Mouse (Mus musculus): ENCODE measurements around the gene Igfbp6.
A peak's percentile ranks its signal among the peaks of the same experiment; 100 is the strongest.

Igfbp6 gene

GRCm38 (mm10) chr15:102110271-102110670, 33.9 kb upstream of the Igfbp6 start:
- no peak for DNase-seq

- no peak for DNase-seq
These were observed 33.3 kb upstream of the Igfbp6 start for GRCm38 (mm10) chr15:102110701-102111494.

GRCm38 (mm10) chr15:102111495-102111829, 32.7 kb upstream of the Igfbp6 start:
- no peak for DNase-seq

GRCm38 (mm10) chr15:102112181-102112580, 32.0 kb upstream of the Igfbp6 start:
- DNase-seq = no peak

GRCm38 (mm10) chr15:102112827-102113226, 31.3 kb upstream of the Igfbp6 start:
- no peak for DNase-seq

- DNase-seq = no peak
These were observed 30.5 kb upstream of the Igfbp6 start for GRCm38 (mm10) chr15:102113674-102114073.

- no peak for DNase-seq
These were observed 29.4 kb upstream of the Igfbp6 start for GRCm38 (mm10) chr15:102114651-102115260.

- no peak for DNase-seq
These were observed 28.4 kb upstream of the Igfbp6 start for GRCm38 (mm10) chr15:102115731-102116231.

GRCm38 (mm10) chr15:102116753-102117415, 27.3 kb upstream of the Igfbp6 start:
- no peak for DNase-seq

- peak; percentile 71 for DNase-seq
These were observed 26.4 kb upstream of the Igfbp6 start for GRCm38 (mm10) chr15:102117461-102118443.

GRCm38 (mm10) chr15:102118591-102118990, 25.6 kb upstream of the Igfbp6 start:
- DNase-seq = no peak

- DNase-seq = no peak
These were observed 24.9 kb upstream of the Igfbp6 start for GRCm38 (mm10) chr15:102119121-102119830.

GRCm38 (mm10) chr15:102119831-102120170, 24.4 kb upstream of the Igfbp6 start:
- DNase-seq = no peak

- no peak for DNase-seq
These were observed 23.6 kb upstream of the Igfbp6 start for GRCm38 (mm10) chr15:102120530-102120929.

GRCm38 (mm10) chr15:102126303-102126702, 17.9 kb upstream of the Igfbp6 start:
- DNase-seq = peak; percentile 87

- peak; percentile 40 for DNase-seq
These were observed 10.8 kb upstream of the Igfbp6 start for GRCm38 (mm10) chr15:102133314-102133713.

- DNase-seq = no peak
These were observed 9.5 kb upstream of the Igfbp6 start for GRCm38 (mm10) chr15:102134709-102135108.

- no peak for DNase-seq
These were observed 8.5 kb upstream of the Igfbp6 start for GRCm38 (mm10) chr15:102135522-102136128.

- peak; percentile 98 for DNase-seq
These were observed 7.9 kb upstream of the Igfbp6 start, which contains the start of gene Spryd3 for GRCm38 (mm10) chr15:102136129-102136758. TSS of gene Spryd3 (minus strand) at chr15:102136234.

GRCm38 (mm10) chr15:102141120-102141519, 3.0 kb upstream of the Igfbp6 start:
- no peak for DNase-seq
